Mouse (Mus musculus): ENCODE data around the gene Maml3. TPM values are rescaled to one million over a fixed set of nuclear protein-coding genes. Genes with fewer than 3 reads are reported as not detected.

Gene Maml3
- total RNA-seq, 2 experiments from 2014 or later = 19.6 to 20.9 TPM

GRCm38 (mm10) chr3:51963891-51964593 is 140.8 kb downstream of the Maml3 start:
- no peak for DNase-seq (ENCODE audit: low spot score in 2 of 2)

GRCm38 (mm10) chr3:51963151-51963791 is 141.6 kb downstream of the Maml3 start:
- no peak for DNase-seq (ENCODE audit: low spot score in 2 of 2)

DNA sequence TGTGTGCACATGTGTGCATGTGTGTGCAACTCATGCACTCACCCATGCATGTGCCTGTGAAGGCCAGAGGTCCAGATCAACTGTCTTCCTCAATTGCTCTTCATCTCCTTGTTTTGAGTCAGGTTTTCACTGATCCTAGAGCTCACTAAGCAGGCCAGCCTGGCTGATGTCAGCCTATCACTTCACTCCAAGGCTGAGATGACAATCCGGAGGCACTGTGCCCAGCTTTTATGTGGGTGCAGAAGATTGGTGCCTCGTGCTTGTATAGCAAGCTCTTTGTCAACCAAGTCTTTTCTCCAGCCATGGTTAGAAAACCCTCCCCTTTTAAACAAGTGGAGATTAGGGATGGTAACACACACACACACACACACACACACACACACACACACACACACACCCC is 146.1 kb downstream of the Maml3 start:
- no peak for DNase-seq (ENCODE audit: low spot score in 2 of 2)

- no peak for DNase-seq (ENCODE audit: low spot score in 2 of 2)
These were observed 150.4 kb downstream of the Maml3 start for GRCm38 (mm10) chr3:51954441-51954840.

DNA sequence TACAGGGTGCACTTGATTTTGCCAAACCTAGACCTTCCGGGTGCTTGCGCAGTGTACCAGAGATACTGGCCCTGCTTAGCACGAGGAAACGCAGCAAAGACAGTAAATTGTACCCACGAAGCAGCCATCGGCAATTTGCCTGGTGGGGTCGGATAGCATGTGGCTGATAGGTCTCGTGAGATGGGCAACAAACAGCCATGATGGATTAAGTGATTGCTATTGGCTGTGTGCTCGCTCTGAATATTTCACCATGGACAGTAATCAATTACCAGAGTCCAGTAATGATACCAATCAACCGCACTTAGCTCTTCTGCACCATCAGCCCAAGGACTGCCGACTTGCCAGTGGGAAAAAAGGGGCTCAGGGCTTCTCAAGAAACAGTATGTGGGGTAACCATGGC is 150.9 kb downstream of the Maml3 start:
- no peak for DNase-seq (ENCODE audit: low spot score in 2 of 2)

- no peak for DNase-seq (ENCODE audit: low spot score in 2 of 2)
These were observed 151.9 kb downstream of the Maml3 start for GRCm38 (mm10) chr3:51952728-51953623.

- DNase-seq (ENCODE audit: low spot score in 2 of 2) = no peak
These were observed 152.6 kb downstream of the Maml3 start for GRCm38 (mm10) chr3:51952267-51952666.

- no peak for DNase-seq (ENCODE audit: low spot score in 2 of 2)
These were observed 155.2 kb downstream of the Maml3 start for GRCm38 (mm10) chr3:51949651-51950050.

DNA sequence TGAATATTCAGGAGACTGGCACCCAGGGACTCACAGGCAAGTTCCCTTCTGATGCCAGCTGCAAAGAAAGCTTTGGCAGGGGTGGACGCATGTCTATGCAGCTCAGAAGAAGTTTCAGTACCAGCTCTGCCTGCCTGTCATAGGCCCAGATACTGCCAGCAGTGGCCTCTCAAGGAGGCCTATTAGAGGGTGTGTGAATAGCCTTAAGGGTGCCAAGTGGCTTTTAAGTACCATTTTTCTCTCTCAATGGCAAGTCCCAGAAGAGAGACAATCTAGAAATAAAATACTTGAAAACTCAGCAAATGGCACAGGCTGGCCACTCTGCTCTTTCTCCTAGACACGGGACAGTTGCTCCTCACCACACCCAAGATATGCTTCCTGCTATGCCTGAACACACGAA is 157.7 kb downstream of the Maml3 start:
- no peak for DNase-seq (ENCODE audit: low spot score in 2 of 2)

- DNase-seq (ENCODE audit: low spot score in 2 of 2) = no peak
These were observed 161.2 kb downstream of the Maml3 start for GRCm38 (mm10) chr3:51943642-51944041.

- no peak for DNase-seq (ENCODE audit: low spot score in 2 of 2)
These were observed 163.1 kb downstream of the Maml3 start for GRCm38 (mm10) chr3:51941781-51942180.

- DNase-seq (ENCODE audit: low spot score in 2 of 2) = no peak
These were observed 165.0 kb downstream of the Maml3 start for GRCm38 (mm10) chr3:51939864-51940263.

- DNase-seq (ENCODE audit: low spot score in 2 of 2) = no peak
These were observed 165.8 kb downstream of the Maml3 start for GRCm38 (mm10) chr3:51939054-51939453.

DNA sequence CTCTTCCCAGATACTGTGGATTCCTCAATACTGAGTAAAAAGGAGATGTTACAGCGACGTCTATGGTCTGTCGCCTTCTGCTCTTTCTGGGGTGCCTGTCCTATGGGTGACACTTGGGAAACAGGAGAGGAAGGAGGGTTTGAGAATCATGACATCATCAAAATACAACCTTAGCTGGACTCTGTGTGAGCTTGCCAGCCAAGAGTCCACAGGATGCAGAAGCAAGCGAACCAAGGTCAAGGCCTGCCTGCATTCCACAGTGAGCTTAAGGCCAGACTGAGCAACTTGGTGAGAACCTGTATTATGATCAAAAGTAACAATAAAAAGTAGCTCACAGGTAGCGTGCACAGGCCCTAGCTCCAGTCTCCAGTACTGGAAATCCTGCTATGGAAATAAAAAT is 167.7 kb downstream of the Maml3 start:
- DNase-seq (ENCODE audit: low spot score in 2 of 2) = no peak

DNA sequence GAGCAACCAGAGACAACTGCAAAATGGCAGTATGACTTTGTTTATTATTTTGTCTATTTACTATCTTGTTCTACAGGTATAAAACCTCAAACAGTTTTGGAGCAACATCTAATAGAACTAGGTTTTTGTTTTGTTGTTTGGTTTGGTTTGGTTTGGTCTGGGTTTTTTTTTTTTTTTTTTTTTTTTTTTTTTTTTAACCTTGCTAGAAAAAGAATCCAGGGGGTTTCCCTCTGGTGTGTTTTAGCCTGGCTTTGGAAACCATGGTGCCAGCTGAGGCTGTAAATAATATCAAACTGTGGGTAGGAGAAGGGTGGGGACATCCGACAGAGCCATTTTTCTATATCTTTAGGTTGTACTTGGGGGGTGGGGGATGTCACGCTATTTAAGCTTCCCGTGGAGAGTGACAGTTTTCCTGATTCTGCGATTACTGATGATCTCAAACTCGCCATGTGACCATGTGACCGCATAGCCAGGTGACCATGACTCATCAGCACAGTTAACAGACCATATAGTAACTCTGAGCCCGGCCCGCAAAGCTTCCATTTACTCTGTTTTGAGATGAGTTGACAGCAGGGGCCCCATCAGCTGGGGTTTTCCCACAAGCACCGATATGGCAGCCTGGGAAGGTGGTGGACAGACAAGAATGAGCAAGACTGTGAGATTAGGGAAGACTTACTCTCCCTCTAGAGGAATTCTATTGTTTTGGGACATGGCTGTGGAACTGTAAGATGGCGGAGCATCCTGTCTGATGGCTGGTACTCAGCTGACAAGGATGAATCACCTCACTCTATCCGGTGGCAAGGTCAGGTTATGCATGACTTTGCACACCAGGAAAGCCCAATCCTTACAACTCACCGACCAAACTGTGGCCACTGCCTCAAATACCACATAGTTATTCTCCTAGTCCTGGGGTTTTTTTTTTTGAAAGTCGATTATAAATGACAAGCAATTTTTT is 170.1 kb downstream of the Maml3 start:
- DNase-seq (ENCODE audit: low spot score in 2 of 2) = no peak

- DNase-seq (ENCODE audit: low spot score in 2 of 2) = no peak
These were observed 176.7 kb downstream of the Maml3 start for GRCm38 (mm10) chr3:51928188-51928587.

DNA sequence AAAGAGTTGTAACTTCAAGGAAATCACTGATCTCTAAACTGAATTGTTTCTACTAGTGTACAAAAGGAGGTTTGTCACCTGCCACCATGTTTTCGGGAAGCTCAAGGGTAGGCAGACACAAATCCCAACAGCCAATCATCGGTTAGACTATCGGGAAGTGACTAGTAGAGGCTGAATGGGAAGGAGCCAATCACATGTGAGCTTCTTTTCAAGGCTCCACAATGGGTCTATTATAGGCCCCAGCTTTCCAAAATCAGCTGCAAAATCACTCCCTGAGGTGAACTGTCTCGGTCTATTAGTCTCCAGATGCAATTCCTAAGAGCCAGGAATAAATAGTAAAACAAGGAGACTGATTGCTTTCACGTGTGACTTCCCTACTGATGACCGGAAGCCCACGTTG is 177.3 kb downstream of the Maml3 start:
- DNase-seq (ENCODE audit: low spot score in 2 of 2) = no peak

- no peak for DNase-seq (ENCODE audit: low spot score in 2 of 2)
These were observed 177.8 kb downstream of the Maml3 start for GRCm38 (mm10) chr3:51927043-51927442.

DNA sequence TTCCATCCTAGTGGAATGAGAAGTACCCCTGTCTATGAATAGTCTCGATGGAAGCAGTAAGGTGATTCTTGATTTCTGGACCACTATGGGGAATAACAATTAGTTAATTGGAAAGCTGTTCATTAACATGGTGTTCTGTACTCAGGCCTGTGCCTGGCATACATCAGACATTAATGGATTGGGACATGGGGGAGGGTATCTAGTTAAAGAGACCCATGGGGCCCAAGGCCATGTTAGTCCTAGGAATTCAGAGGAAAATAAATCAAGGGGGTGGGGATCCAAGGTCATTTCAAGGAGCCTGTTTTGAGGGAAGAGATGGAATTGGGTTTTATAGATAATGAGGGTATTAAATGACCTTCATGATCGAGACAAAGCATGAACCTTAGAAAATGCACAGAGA is 179.1 kb downstream of the Maml3 start:
- no peak for DNase-seq (ENCODE audit: low spot score in 2 of 2)

DNA sequence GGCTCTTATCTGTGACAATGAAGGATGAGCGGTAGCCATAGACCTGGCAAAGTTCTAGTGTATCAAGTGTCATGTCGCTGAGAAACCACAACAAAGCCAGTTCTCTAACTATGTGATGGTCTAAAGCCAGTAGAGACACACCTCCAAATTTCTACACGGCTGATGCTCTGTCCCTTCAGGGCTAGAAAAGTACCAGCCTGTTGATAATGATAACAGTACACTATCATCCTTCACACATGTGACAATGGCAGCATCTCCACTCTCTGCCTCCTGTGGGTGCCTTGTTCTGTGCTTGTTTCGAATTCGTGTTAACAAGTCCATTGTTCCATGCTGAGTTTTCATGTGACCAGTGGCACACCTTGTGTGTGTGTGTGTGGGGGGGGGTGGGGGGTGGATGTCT is 180.2 kb downstream of the Maml3 start:
- no peak for DNase-seq (ENCODE audit: low spot score in 2 of 2)

GRCm38 (mm10) chr3:51923800-51924199 is 181.1 kb downstream of the Maml3 start:
- no peak for DNase-seq (ENCODE audit: low spot score in 2 of 2)
